Mouse (Mus musculus) layer of hippocampus, postnatal 25 days (tissue): ENCODE measurements at regions not wholly inside any gene's neighbourhood (a gene's known extent, or its start where the extent isn't known, plus 50 kb on each side); places are given as distances from the start of the nearest gene placed in this dataset.
A peak's percentile ranks its signal among the peaks of the same experiment; 100 is the strongest.

Experiments used
- DNase-seq, 2 experiments: peaks; one replicate each; pipeline ENCODE4 v3.0.0; 2022; ENCODE audit warnings: mixed read lengths in 2 of 2, low spot score in 1 of 2; ENCODE audit errors: extremely low spot score in 1 of 2

- DNase-seq: no peak
Observed at GRCm38 (mm10) chr9:35359699-35360098, 61.2 kb upstream of the Cdon start.

GRCm38 (mm10) chr9:35360139-35361100 is 60.5 kb upstream of the Cdon start:
- DNase-seq: peak in 1 of 2 experiments; percentile 54

- DNase-seq: no peak
Observed at GRCm38 (mm10) chr9:35361432-35361831, 59.5 kb upstream of the Cdon start.

GRCm38 (mm10) chr9:35362276-35362675 is 58.7 kb upstream of the Cdon start:
- no peak for DNase-seq

GRCm38 (mm10) chr9:35363079-35363478 is 57.8 kb upstream of the Cdon start:
- DNase-seq: no peak

- DNase-seq: no peak
Observed at GRCm38 (mm10) chr9:35363936-35364335, 57.0 kb upstream of the Cdon start.

- no peak for DNase-seq
Observed at GRCm38 (mm10) chr9:35365975-35366374, 55.0 kb upstream of the Cdon start.

GRCm38 (mm10) chr9:35369063-35369462 is 51.9 kb upstream of the Cdon start:
- DNase-seq: no peak

GRCm38 (mm10) chr9:35370031-35370430 is 50.9 kb upstream of the Cdon start:
- DNase-seq: no peak

GRCm38 (mm10) chr9:35370895-35371294 is 50.0 kb upstream of the Cdon start:
- no peak for DNase-seq
